Mouse (Mus musculus) heart, embryonic 15.5 days (tissue): ENCODE measurements around the gene Bmf. TPM values are rescaled to one million over a fixed set of nuclear protein-coding genes. Genes with fewer than 3 reads are reported as not detected.

Source experiments
- ATAC-seq: fragments of 200-750 bp; cut with Nextera tagmentation; replicated peaks from 2 replicates; pipeline ENCODE4 v1.8.0; 2017; ENCODE audit warnings: low read depth, moderate TSS enrichment; ENCODE audit not compliant: insufficient number of reproducible peaks, insufficient read depth, low FRiP score
- H3K27ac ChIP-seq: fragments of 300-500 bp; sonication (generic); 2 replicates; pipeline ENCODE4 v1.5.1; 2015; ENCODE audit warnings: mild to moderate bottlenecking, inconsistent platforms
- H3K27me3 ChIP-seq: fragments of 300-500 bp; sonication (generic); 2 replicates; pipeline ENCODE4 v1.6.1; 2015; ENCODE audit warnings: inconsistent platforms
- H3K36me3 ChIP-seq: fragments of 300-500 bp; sonication (generic); 2 replicates; pipeline ENCODE4 v1.6.1; 2015; ENCODE audit warnings: mild to moderate bottlenecking, inconsistent platforms
- H3K4me1 ChIP-seq: fragments of 300-500 bp; sonication (generic); replicated peaks from 2 replicates; pipeline ENCODE4 v1.6.1; 2015; ENCODE audit warnings: inconsistent platforms
- H3K4me2 ChIP-seq: fragments of 300-500 bp; sonication (generic); 2 replicates; pipeline ENCODE4 v1.6.1; 2015; ENCODE audit warnings: inconsistent platforms, mild to moderate bottlenecking, moderate library complexity
- H3K4me3 ChIP-seq: fragments of 300-500 bp; sonication (generic); 2 replicates; pipeline ENCODE4 v1.5.1; 2015; ENCODE audit warnings: mild to moderate bottlenecking, inconsistent platforms
- H3K9ac ChIP-seq: fragments of 300-500 bp; sonication (generic); 2 replicates; pipeline ENCODE4 v1.6.1; 2015; ENCODE audit warnings: mild to moderate bottlenecking, inconsistent platforms
- H3K9me3 ChIP-seq: fragments of 300-500 bp; sonication (generic); replicated peaks from 2 replicates; pipeline ENCODE4 v1.6.1; 2016; ENCODE audit warnings: inconsistent platforms
- WGBS: fragments of 180-500 bp; shearing (Covaris S2); methylation state at CpG from one replicate; pipeline ENCODE4 v1.1.7; 2015; ENCODE audit warnings: mixed read lengths; 5-methylcytosine and 5-hydroxymethylcytosine counted together
- polyA plus RNA-seq: library from polyadenylated mRNA; unstranded; fragments of >200 nt; fragmentation: Nextera tagmentation; extraction: Ambion mirVana; gene quantifications from 2 replicates; pipeline ENCODE4 v1.2.1, GENCODE M21; 2015

Gene Bmf
- polyA plus RNA-seq, 1 experiment from 2014 or later: 1.9 TPM

DNA sequence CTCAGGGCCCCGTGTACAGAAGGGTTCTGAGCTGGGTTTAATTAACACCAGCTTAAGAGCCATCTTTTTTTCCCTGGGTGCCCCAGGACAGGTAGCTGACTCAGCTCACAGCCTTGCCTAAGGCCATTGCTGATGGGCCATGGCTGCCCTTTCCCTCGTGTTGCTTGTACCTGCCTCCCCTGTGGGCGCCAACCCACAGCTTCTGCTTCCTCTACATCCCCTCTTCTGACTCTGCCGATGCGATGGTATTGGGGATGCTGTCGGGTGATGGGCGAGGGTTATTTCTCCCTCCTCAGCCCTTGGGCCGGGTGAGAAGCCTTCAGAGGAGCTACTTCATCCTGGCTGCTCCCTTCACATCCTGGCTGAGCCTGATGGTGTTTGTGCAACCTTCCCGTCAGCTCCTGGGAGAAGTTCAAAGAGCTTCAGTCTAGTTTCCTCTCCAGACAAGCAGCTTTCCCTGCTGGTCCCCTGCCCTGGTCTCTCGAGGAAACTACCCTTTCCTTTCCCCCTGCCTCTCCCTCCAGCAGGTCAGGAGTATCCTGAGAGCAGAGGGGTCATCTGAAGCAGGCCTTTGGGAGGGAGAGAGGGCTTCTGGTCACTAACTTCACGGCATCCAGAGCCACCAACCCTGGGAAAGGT lies 37.6 kb downstream of the Bmf start:
- peak overlapping the region; percentile 31 for H3K27ac ChIP-seq
- H3K27me3 ChIP-seq: no peaks in the 10 kb centered on the region
- no peak overlapping the region for H3K4me3 ChIP-seq
- no peak for ATAC-seq
- no peak overlapping the region for H3K9ac ChIP-seq
- H3K4me1 ChIP-seq: peaks cover 17% of the 10 kb centered on the region
- no peak overlapping the region for H3K4me2 ChIP-seq
- H3K36me3 ChIP-seq: no peaks in the 10 kb centered on the region
- WGBS: 55% methylated on average over 11 of the region's 11 CpGs
- H3K9me3 ChIP-seq: no peaks in the 10 kb centered on the region

DNA sequence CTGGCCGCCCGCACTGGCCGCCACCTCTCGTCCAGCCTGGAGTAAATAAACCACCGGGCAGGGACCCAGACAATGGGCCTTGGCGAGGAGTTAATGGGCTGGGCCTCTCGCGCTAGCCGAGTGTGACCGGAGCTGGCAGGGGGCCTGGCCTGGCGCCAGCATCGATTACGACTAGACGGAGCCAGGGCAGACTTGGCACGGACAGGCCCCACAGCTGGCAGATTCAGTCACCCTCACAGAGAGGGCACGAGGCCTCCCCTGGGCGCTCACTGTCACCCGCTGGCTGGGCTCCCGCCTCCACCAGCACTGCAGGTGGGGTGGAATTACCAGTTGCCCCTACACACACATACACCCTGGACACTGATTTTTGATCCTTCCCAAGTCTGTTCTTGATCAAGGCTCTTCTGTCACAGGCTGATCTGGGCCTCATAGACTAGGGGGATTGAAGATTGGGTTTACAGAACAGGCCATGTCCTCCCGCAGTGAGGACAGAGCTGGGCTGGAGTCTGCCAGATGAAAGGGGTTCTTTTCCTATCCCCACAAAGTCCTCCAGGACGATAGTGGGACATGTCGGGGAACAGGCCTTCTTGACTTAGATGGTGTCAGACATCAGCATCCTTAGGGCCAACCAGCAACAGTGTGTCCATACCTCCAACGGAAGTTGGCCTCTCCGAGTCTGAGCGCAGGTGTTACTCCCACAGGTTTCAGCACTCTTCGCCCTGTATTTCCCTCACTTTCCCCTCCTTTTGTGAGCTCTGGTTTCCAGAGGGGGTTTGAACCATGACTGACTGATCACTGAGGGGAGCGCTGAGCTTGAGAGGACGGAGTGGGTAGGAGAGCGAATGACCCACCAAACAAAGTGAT lies 38.8 kb downstream of the Bmf start:
- Histone ChIP-seq H3K27ac (peak overlapping the region; percentile 78), H3K4me3 (no peak overlapping the region), H3K27me3 (no peaks in the 10 kb centered on the region), H3K9ac (peak overlapping the region; percentile 37; the same call in 1 of the 2 replicates), H3K9me3 (no peaks in the 10 kb centered on the region), H3K4me2 (peak overlapping the region; percentile 28), H3K36me3 (no peaks in the 10 kb centered on the region), H3K4me1 (peaks cover 17% of the 10 kb centered on the region)
- WGBS: 46% methylated on average over 29 of the region's 29 CpGs
- peak; percentile 90 for ATAC-seq

DNA sequence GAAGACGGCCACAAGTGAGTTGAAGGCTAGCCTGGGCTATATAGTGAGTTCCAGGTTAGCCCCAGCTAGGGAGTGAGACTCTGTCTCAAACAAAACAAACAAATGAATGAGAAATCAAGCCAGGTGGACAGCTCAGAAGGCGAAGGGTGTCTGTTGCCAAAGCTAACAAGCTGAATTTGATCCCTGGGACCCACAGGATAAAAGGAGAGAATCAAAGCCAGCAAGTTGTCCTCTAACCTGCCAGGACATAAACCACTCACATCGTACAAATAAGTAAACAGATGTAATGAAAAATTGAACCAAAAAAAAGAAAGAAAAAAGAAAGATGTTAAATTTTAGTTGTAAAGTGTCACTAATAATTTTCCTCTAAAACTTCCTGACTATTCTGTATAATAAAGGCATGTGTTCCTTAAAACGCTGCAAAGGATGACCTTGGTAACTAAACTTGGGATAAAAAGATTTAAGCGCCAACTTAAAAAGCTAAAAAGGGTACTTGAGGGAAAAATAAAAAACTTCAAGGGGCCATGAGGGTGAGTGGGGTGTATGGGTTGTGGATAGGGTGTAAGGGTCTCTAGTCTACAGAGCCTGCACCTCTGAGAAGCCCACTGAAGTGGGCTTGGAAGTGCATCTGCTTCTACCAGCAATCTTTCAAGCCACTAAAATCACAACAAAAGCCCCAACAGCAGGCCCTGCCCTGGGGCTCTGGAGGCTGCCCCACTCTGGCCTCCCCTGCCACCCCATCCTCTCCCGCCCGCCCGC lies 39.6 kb downstream of the Bmf start:
- no peak for ATAC-seq
- Histone ChIP-seq H3K27ac (peak overlapping the region; percentile 78), H3K27me3 (no peaks in the 10 kb centered on the region), H3K4me3 (no peak overlapping the region), H3K9ac (peak overlapping the region; percentile 37; the same call in 1 of the 2 replicates), H3K36me3 (no peaks in the 10 kb centered on the region), H3K9me3 (no peaks in the 10 kb centered on the region), H3K4me1 (peaks cover 17% of the 10 kb centered on the region), H3K4me2 (peak overlapping the region; percentile 28)
- WGBS: 68% methylated on average over 8 of the region's 8 CpGs

DNA sequence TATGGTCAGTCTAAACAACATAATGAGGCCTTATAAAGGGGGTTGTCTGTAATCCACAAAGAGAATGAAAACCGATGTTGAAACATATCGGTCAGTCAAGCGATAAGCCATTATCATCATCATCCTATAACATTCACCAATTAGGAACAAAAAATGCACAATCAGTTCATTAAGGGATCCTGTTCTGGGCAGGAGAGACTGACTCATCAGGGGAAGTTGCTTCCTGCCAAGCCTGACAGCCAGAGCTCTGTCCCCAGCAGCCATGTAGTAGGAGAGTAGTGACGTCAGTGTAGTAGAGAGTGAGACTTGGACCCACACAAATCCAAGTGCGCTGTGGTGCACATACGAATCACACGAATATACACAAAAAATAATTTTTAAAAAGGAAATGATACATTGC lies 42.4 kb downstream of the Bmf start:
- H3K4me3 ChIP-seq: no peak overlapping the region
- H3K27me3 ChIP-seq: no peaks in the 10 kb centered on the region
- H3K9ac ChIP-seq: no peak overlapping the region
- no peaks in the 10 kb centered on the region for H3K9me3 ChIP-seq
- H3K36me3 ChIP-seq: no peaks in the 10 kb centered on the region
- 79% methylated on average over 7 of the region's 7 CpGs for WGBS
- no peak overlapping the region for H3K4me2 ChIP-seq
- no peak for ATAC-seq
- no peak overlapping the region for H3K27ac ChIP-seq
- peaks cover 17% of the 10 kb centered on the region for H3K4me1 ChIP-seq

DNA sequence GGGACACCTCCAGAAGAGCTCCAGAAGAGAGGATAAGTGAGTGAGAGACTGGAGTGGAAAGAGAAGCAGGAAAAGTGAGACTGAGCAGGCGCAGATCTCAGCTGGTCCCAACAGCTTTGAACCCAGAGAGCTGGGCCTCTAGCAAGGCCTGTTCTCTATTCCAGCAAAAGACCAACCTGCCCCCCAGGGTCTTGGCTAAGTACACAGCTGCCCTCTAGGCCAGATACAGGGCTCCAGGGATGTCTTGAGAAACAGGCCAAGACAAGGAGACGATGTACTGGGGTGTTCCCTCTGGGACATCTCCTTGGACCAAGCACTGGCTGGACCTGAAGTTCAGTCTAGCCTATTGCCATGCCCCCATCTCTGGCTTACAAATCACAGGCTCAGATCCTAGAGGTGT lies 49.3 kb downstream of the Bmf start:
- WGBS: 81% methylated on average over 2 of the region's 2 CpGs
- no peak for ATAC-seq
- Histone ChIP-seq H3K9me3 (no peaks in the 10 kb centered on the region), H3K27ac (no peak overlapping the region), H3K4me2 (no peak overlapping the region), H3K4me1 (no peaks in the 10 kb centered on the region; the same call in 1 of the 2 replicates), H3K36me3 (no peaks in the 10 kb centered on the region), H3K4me3 (no peak overlapping the region), H3K27me3 (no peaks in the 10 kb centered on the region), H3K9ac (no peak overlapping the region)

DNA sequence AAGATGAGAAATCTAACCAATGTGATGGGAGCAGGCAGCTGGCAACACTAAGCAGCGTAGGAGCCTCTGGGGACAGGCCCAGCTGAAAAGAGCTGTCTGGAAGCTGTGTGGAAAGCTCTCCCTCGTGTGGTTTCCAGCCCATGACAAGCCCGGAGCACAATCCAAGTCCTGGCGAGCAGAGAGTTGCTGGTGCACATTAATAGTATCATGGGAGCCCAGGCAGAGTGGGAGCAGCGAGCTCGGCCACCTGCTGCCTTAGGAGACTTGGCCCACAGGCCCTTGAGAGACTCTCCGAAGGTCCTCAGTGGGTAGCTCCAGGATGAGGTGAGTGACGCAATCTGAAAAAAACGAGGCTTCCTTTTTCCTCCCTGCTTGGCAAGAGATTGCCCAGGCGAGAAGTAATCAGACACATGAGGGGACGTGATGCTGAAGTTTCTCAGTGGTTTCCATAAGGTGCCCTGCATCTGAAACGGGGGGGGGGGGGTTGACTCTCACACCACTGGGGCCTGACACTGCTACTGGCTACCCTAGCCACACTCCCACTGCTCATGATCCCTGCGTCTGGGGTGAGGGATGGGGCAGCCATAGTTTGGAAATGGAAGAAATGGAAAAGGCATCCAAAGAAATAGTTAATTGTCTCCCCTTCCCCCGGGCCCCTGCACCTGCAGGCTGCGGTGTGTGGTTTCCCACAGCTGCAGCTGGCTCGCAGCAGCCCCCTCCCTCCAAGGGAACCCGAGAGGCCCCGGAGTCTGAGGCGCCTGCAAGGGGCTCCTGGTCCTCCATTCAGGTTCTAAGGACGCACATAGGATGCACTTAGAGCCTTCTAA lies 50.1 kb downstream of the Bmf start:
- Histone ChIP-seq H3K36me3 (no peaks in the 10 kb centered on the region), H3K9ac (no peak overlapping the region), H3K27me3 (no peaks in the 10 kb centered on the region), H3K9me3 (no peaks in the 10 kb centered on the region), H3K4me3 (no peak overlapping the region), H3K4me1 (no peaks in the 10 kb centered on the region; the same call in 1 of the 2 replicates), H3K4me2 (no peak overlapping the region), H3K27ac (peak overlapping the region; percentile 54)
- ATAC-seq: peak; percentile 66; the same call in 1 of the 2 replicates
- WGBS: 43% methylated on average over 20 of the region's 20 CpGs

DNA sequence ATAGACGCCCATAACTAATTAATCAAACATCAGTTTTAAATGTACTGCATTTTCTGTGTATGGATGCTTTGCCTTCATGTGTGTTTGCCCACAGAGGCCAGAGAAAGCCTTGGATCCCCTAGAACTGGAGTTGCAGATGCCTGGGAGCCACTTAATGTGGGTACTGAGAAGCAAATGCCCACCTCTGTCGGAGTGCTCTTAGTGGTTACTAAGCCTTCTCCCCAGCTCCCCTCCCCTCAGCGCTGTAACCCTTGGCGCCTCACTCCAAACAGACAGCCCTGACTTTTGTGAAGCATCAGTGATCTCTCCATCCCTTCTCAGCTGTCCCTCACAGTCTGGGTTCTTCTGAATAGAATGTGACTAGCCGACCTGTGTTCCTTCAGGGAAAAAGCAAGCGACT lies 51.0 kb downstream of the Bmf start:
- WGBS: 83% methylated on average over 6 of the region's 6 CpGs
- Histone ChIP-seq H3K9ac (no peak overlapping the region), H3K9me3 (no peaks in the 10 kb centered on the region), H3K4me3 (no peak overlapping the region), H3K27me3 (no peaks in the 10 kb centered on the region), H3K4me1 (no peaks in the 10 kb centered on the region; the same call in 1 of the 2 replicates), H3K27ac (no peak overlapping the region), H3K4me2 (no peak overlapping the region), H3K36me3 (no peaks in the 10 kb centered on the region)
- no peak for ATAC-seq

DNA sequence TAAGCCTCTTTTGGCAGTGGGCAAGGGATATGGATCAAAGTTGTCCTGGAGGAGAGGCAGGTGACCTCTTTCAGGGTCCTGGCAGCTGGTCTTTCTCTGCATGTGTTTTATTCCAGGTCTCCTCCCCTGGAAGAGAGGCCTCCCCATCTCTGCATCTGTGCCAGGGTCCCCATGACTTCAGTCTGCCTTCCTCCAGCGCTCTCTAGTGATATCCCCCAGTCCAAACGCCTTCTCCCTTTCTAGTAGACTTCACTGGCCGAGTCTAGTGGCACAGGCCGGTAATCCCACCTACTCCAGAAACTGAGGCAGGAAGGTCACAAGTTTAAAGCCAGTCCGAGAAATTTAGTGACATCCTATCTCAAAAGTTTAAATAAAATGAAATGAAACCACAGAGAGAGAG lies 51.6 kb downstream of the Bmf start:
- Histone ChIP-seq H3K36me3 (no peaks in the 10 kb centered on the region), H3K27ac (no peak overlapping the region), H3K9me3 (no peaks in the 10 kb centered on the region), H3K4me1 (no peaks in the 10 kb centered on the region; the same call in 1 of the 2 replicates), H3K9ac (no peak overlapping the region), H3K4me2 (no peak overlapping the region), H3K4me3 (no peak overlapping the region), H3K27me3 (no peaks in the 10 kb centered on the region)
- no peak for ATAC-seq
- WGBS: 81% methylated on average over 5 of the region's 5 CpGs

DNA sequence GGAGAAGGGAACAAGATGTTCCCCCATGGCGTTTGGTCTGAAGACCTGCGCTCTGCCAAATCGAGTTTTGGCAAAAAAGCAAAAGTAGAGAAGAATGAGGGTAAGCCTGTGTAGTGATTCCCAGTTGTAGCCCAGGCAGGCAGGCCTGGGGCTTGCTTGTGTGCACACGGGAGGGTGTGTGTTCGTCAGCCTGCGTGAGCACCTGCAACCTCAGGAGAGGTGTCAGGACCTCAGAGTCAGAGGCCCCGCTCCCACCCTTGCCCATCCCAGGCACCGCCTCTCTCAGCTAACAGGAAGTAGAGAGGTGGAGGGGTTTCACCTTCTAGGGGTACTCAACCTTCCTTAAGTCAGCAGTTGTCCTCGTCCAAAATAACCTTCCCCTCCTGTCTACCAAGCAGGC lies 54.5 kb downstream of the Bmf start:
- H3K4me1 ChIP-seq: peaks cover 16% of the 10 kb centered on the region
- 0 out of 2 replicates have a peak overlapping the region, but pooled peaks have one; percentile 32 for H3K27ac ChIP-seq
- H3K4me3 ChIP-seq: no peak overlapping the region
- no peaks in the 10 kb centered on the region for H3K36me3 ChIP-seq
- no peaks in the 10 kb centered on the region for H3K27me3 ChIP-seq
- no peak for ATAC-seq
- WGBS: 68% methylated on average over 9 of the region's 9 CpGs
- H3K4me2 ChIP-seq: no peak overlapping the region
- no peaks in the 10 kb centered on the region for H3K9me3 ChIP-seq
- H3K9ac ChIP-seq: no peak overlapping the region

DNA sequence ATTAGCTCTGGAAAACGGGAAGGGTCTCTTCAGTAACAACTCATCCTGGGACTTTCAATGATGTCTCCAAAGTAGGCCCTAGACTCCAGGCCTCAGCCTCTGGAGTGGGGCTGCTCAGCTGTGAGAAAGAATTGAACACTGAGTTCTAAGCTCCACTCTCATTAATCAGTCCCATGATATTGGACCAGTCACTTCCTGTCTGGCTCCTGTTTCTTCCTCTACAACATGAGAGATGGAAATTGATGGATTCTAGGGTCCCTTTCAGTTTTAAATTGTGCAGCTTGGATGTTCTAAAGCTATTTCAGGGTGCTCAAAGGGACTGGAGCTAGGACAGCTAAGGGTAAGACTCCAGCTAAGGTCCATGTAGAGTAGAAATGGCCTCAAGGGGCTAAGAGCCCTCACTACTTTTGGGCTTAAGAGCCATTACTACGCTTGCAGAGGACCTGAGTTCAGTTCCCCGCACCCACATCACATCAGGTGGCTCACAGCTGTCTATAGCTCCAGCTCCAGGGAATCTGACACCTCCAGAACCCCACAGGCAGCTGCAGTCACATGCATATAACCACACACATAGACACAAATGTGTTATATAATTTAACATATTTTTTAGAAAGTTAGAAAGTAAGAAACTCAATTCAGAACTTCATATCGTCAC lies 57.6 kb downstream of the Bmf start:
- H3K36me3 ChIP-seq: no peaks in the 10 kb centered on the region
- 79% methylated on average over 4 of the region's 4 CpGs for WGBS
- ATAC-seq: no peak
- no peak overlapping the region for H3K9ac ChIP-seq
- H3K4me2 ChIP-seq: no peak overlapping the region
- peak overlapping the region; percentile 48 for H3K27ac ChIP-seq
- no peak overlapping the region for H3K4me3 ChIP-seq
- no peaks in the 10 kb centered on the region for H3K27me3 ChIP-seq
- H3K9me3 ChIP-seq: no peaks in the 10 kb centered on the region
- peaks cover 20% of the 10 kb centered on the region for H3K4me1 ChIP-seq
